Mouse (Mus musculus): ENCODE results near the gene Clec12a. TPM values are rescaled to one million over a fixed set of nuclear protein-coding genes. Genes with fewer than 3 reads are reported as not detected.
"Not testable (repeated sequence)": the region's sequence is repeated elsewhere in the genome, so short reads cannot be mapped to it uniquely, and the experiment has no call there.

Clec12a gene
- 1.4 and 1.8 TPM in 2 replicates for polyA plus RNA-seq (2015; fragmentation: Nextera tagmentation; extraction: Ambion mirVana)

DNA sequence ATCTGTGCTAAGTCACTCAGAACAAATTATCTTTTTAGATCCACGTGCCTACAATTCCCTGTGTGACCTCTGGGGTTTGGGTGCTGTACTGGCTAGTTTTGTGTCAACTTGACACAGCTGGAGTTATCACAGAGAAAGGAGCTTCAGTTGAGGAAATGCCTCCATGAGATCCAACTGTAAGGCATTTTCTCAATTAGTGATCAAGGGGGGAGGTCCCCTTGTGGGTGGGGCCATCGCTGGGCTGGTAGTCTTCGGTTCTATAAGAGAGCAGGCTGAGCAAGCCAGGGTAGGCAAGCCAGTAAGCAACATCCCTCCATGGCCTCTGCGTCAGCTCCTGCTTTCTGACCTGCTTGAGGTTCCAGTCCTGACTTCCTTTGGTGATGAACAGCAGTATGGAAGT is at the start of gene Clec12a:
Clec12a (plus strand) TSS at position 301 of the 400 bp plus-strand sequence.
- not testable (repeated sequence) for ATAC-seq (ENCODE audit: insufficient number of reproducible peaks, insufficient read depth, low FRiP score, low TSS enrichment, low read depth); H3K27ac ChIP-seq; H3K4me1 ChIP-seq; H3K9ac ChIP-seq; H3K4me3 ChIP-seq; H3K4me2 ChIP-seq; H3K27me3 ChIP-seq; H3K9me3 ChIP-seq; H3K36me3 ChIP-seq
- 78% methylated on average over 4 of the region's 4 CpGs for WGBS

DNA sequence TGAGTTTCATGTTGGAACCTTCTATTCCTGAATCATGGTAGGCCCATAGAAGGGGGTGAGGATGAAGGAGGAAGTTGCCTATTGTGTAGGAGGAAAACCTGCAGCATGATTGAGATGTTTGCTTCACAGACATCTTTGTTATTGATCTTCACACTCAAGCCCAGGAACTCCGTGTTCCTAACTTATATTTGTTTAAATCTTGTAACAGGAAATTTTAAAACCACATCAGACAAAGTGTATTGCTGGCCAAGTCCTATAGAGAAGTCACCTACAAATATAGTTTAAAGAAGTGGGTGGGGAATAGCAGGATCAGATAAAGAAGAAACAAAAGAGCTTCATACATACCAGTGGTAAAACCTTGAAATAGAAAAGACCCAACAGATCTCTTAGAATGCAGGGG is 38.3 kb upstream of the Clec12a start:
- Histone ChIP-seq H3K9me3 (no peaks in the 10 kb centered on the region), H3K27me3 (no peaks in the 10 kb centered on the region), H3K4me1 (no peaks in the 10 kb centered on the region), H3K4me3 (no peak overlapping the region), H3K36me3 (no peaks in the 10 kb centered on the region), H3K4me2 (no peak overlapping the region), H3K27ac (no peak overlapping the region), H3K9ac (no peak overlapping the region)
- WGBS: 64% methylated on average over 1 of the region's 1 CpGs
- ATAC-seq (ENCODE audit: insufficient number of reproducible peaks, insufficient read depth, low FRiP score, low TSS enrichment, low read depth): no peak

DNA sequence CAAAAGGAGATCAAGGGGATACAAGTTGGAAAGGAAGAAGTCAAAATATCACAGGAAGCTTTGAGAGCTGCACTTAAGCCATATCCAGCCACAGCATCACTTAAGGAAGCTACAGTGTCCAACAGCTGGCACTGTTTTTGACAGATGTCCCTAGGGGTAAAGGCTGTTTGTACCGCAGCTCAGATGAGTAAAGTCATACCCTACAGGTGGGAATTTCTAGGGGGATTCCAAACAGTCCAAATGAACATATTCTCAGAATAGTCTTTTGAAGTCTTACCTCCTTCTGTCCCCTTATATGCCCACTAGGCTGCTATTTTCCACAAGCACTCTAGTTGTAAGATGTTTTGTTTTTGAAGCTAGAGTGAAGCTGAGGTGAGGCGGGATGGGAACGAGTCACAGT is 30.0 kb upstream of the Clec12a start:
- Histone ChIP-seq H3K9ac (no peak overlapping the region), H3K4me1 (no peaks in the 10 kb centered on the region), H3K4me2 (no peak overlapping the region), H3K27me3 (no peaks in the 10 kb centered on the region), H3K36me3 (no peaks in the 10 kb centered on the region), H3K4me3 (no peak overlapping the region), H3K27ac (no peak overlapping the region), H3K9me3 (no peaks in the 10 kb centered on the region)
- no peak for ATAC-seq (ENCODE audit: insufficient number of reproducible peaks, insufficient read depth, low FRiP score, low TSS enrichment, low read depth)
- WGBS: 79% methylated on average over 3 of the region's 3 CpGs

DNA sequence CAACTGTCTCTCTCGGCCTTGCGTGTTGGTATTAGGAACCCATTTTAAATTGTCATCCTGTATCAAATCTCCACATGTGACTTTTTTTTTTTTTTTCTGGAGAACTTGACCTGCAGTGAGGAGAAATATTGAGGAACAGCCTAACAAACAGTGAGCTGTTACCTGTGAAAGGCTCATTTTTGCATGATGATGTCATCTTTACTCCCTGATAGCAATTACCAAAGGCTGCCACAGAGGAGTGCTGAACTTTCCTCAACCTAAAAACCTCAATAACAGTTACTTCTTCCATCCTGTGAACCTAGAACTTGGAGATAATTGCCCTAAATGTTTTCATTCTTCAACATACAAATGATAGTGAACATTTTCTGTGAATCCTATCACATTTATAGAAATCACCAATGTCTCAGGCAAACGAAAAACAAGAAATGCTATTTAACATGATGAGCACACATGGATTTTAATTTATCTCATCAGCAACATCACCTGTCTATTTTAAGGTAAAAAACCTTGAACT is 27.8 kb upstream of the Clec12a start:
- Histone ChIP-seq H3K4me1 (no peaks in the 10 kb centered on the region), H3K27ac (no peak overlapping the region), H3K9me3 (no peaks in the 10 kb centered on the region), H3K27me3 (no peaks in the 10 kb centered on the region), H3K36me3 (no peaks in the 10 kb centered on the region), H3K9ac (no peak overlapping the region), H3K4me3 (no peak overlapping the region), H3K4me2 (no peak overlapping the region)
- WGBS: 86% methylated on average over 3 of the region's 3 CpGs
- no peak for ATAC-seq (ENCODE audit: insufficient number of reproducible peaks, insufficient read depth, low FRiP score, low TSS enrichment, low read depth)

DNA sequence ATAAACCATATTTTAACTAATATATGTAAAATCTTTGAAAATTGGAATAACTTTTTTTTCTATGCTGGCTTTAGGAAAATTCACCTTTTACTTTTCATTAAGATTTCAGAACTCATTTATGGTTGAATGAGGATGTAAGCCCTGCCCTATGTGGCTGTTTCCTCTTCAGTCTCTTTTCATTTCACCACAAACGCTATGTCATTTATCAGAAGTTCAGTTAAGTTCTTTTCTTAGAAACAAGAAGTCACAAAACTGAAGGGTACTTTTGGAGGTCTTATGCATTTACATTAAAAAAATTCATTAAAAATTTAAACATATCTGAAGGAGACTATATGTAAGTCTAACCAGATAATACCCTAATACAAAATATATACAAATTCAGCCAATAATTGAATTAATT is 26.8 kb upstream of the Clec12a start:
- ATAC-seq (ENCODE audit: insufficient number of reproducible peaks, insufficient read depth, low FRiP score, low TSS enrichment, low read depth): no peak
- 80% methylated on average over 1 of the region's 1 CpGs for WGBS

DNA sequence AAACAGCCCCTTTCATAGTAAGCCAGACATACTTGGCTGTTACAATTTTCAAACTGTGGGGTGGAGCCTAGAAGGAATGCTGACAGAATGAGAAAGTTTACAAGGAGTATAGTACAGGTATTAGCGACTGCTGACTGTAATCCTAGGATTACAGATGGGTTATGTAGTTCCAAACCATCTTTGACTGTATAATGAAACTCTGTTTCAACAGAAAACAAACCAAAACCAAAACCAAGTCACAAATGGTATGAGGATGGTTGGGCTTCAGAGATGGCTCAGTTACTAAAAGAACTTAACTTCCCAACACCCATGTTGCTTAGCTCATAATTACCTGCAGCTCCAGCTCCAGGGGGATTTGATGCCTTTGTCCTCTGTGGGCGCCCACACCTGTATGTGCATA is 26.0 kb upstream of the Clec12a start:
- Histone ChIP-seq H3K4me3 (no peak overlapping the region), H3K9ac (no peak overlapping the region), H3K9me3 (no peaks in the 10 kb centered on the region), H3K4me2 (no peak overlapping the region), H3K4me1 (no peaks in the 10 kb centered on the region), H3K36me3 (no peaks in the 10 kb centered on the region), H3K27ac (no peak overlapping the region), H3K27me3 (no peaks in the 10 kb centered on the region)
- ATAC-seq (ENCODE audit: insufficient number of reproducible peaks, insufficient read depth, low FRiP score, low TSS enrichment, low read depth): no peak
- 69% methylated on average over 2 of the region's 2 CpGs for WGBS

More for the DNA sequence above, 26.8 kb upstream of the Clec12a start:
- H3K4me1 ChIP-seq: no peaks in the 10 kb centered on the region
- H3K27ac ChIP-seq: no peak overlapping the region
- no peaks in the 10 kb centered on the region for H3K9me3 ChIP-seq
- no peak overlapping the region for H3K9ac ChIP-seq
- H3K36me3 ChIP-seq: no peaks in the 10 kb centered on the region
- no peaks in the 10 kb centered on the region for H3K27me3 ChIP-seq
- H3K4me2 ChIP-seq: no peak overlapping the region
- H3K4me3 ChIP-seq: no peak overlapping the region

DNA sequence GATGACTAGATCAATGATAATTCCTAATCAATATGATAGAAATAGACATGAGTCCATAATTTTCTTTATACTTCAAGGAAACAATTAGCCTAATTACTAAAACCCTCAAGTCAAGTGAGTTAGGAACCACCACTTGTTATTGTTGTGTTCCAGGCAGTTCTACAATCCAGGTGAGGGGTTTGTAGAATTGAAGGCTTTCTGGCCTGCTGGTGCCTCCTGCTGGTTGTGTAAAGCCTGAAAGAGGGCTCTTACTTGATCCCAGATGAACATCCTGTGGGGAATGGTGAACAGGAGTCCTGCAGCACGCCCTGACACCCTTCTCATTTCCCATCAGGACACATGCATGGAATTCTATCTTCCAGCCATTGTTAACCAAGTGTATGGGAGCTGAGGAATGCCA is 24.1 kb upstream of the Clec12a start:
- Histone ChIP-seq H3K36me3 (no peaks in the 10 kb centered on the region), H3K4me1 (no peaks in the 10 kb centered on the region), H3K27ac (no peak overlapping the region), H3K4me3 (no peak overlapping the region), H3K9me3 (no peaks in the 10 kb centered on the region), H3K4me2 (no peak overlapping the region), H3K27me3 (no peaks in the 10 kb centered on the region), H3K9ac (no peak overlapping the region)
- ATAC-seq (ENCODE audit: insufficient number of reproducible peaks, insufficient read depth, low FRiP score, low TSS enrichment, low read depth): no peak
- WGBS: 50% methylated on average over 1 of the region's 1 CpGs

DNA sequence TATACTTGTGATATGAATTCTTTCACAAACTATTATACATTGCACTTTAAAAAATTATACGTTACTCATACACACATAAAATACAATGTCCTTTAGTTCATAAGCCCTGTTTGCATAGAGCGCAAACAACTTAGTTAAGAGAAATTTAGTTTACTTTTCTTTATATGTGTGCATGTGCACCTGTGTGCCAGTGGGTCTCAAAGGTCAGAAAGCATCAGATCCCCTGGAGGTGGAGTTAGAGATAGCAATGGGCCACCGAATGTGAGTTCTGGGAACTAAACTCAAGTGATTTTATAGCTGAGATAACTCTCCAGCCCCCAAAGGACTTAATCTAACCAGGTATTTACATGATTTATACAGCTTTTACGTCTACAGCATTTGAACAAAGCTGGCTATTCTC is 23.2 kb upstream of the Clec12a start:
- WGBS: 73% methylated on average over 4 of the region's 4 CpGs
- Histone ChIP-seq H3K27ac (no peak overlapping the region), H3K9me3 (no peaks in the 10 kb centered on the region), H3K4me3 (no peak overlapping the region), H3K4me2 (no peak overlapping the region), H3K36me3 (no peaks in the 10 kb centered on the region), H3K27me3 (no peaks in the 10 kb centered on the region), H3K4me1 (no peaks in the 10 kb centered on the region), H3K9ac (no peak overlapping the region)
- no peak for ATAC-seq (ENCODE audit: insufficient number of reproducible peaks, insufficient read depth, low FRiP score, low TSS enrichment, low read depth)

DNA sequence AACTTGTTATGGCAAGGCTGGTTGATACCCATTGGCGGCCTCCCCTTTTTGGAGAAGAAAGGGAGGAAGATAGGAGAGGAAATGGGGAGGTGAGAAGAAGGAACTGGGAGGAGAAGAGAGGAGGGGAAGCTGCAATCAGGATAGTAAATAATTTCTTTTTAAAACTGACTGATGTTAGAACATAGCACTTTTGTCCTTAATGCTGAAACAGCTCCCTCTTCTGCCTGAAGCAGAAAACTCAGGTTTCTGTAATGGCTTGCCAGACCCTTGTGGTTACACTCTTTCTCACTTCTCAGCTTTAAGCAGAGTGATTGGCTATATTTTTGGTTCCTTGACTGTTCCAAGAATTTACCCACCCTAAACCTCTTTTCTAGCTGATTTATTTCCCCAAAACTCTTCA is 16.5 kb upstream of the Clec12a start:
- 64% methylated on average over 1 of the region's 1 CpGs for WGBS
- no peaks in the 10 kb centered on the region for H3K4me1 ChIP-seq
- no peak overlapping the region for H3K9ac ChIP-seq

DNA sequence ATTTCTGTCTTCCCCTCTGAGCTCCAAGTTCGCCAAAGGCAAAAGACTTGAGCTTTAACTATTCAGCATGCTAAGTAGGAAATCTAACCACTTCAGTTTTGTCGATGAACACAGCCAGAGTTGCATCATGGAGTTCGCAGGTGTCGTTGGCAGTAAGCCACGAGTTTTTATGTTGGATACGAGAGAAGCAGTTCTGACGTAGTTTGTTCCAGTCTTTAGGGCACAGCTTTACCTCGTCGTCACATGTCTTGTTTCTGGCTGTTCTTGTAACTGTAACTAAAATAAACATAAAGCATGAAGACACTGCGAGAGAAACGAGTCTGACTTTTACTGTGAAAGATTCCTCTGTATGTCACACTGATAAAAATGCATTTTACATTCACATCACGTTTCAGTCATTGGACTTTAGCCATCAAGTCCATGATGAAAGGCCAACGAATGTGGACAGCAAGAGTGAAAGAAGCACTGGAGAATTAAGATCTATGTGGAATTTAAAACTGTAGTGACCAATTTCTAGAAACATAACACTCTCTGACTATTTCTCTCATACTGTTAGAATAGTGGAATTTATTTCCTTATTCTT is 15.8 kb upstream of the Clec12a start:
- H3K4me2 ChIP-seq: no peak overlapping the region
- no peak for ATAC-seq (ENCODE audit: insufficient number of reproducible peaks, insufficient read depth, low FRiP score, low TSS enrichment, low read depth)
- no peak overlapping the region for H3K4me3 ChIP-seq

More for the DNA sequence above, 16.5 kb upstream of the Clec12a start:
- no peak overlapping the region for H3K4me2 ChIP-seq
- no peak overlapping the region for H3K27ac ChIP-seq
- no peaks in the 10 kb centered on the region for H3K9me3 ChIP-seq
- H3K36me3 ChIP-seq: no peaks in the 10 kb centered on the region
- no peak overlapping the region for H3K4me3 ChIP-seq
- no peak for ATAC-seq (ENCODE audit: insufficient number of reproducible peaks, insufficient read depth, low FRiP score, low TSS enrichment, low read depth)
- no peaks in the 10 kb centered on the region for H3K27me3 ChIP-seq

DNA sequence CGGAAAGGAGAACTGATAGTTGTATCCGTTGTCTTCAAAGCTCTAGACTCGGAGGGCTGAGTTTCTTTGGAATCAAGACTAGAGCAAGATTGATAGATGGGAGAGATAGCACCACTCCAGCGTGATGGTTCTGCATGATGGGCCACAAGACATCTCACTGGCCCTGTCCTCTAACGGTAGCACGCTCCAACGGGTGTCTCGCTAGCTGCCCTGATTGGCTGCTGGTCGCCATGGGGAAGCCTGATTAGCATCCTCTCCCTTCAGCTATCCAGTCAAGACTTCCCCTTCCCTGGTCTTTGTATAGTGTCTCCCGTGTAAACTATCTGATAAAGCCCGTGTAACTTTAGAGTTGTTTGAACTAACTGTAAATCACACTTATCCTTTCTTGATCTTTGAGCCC is 10.9 kb upstream of the Clec12a start, which contains the start of gene 4922502D21Rik:
4922502D21Rik (minus strand) TSS at position 187 of the 400 bp plus-strand sequence.
- H3K36me3 ChIP-seq: no peaks in the 10 kb centered on the region
- WGBS: 59% methylated on average over 11 of the region's 11 CpGs
- H3K9ac ChIP-seq: no peak within 1 kb of the TSS
- no peak within 1 kb of the TSS for H3K4me2 ChIP-seq
- H3K4me1 ChIP-seq: no peaks in the 10 kb centered on the region
- no peaks in the 10 kb centered on the region for H3K9me3 ChIP-seq
- no peaks in the 10 kb centered on the region for H3K27me3 ChIP-seq
- ATAC-seq (ENCODE audit: insufficient number of reproducible peaks, insufficient read depth, low FRiP score, low TSS enrichment, low read depth): no peak
- H3K4me3 ChIP-seq: no peak within 1 kb of the TSS
- H3K27ac ChIP-seq: no peak within 1 kb of the TSS

More for the DNA sequence above, 15.8 kb upstream of the Clec12a start:
- Histone ChIP-seq H3K27ac (no peak overlapping the region), H3K4me1 (no peaks in the 10 kb centered on the region), H3K27me3 (no peaks in the 10 kb centered on the region), H3K9me3 (no peaks in the 10 kb centered on the region), H3K36me3 (no peaks in the 10 kb centered on the region), H3K9ac (no peak overlapping the region)
- 66% methylated on average over 13 of the region's 13 CpGs for WGBS

DNA sequence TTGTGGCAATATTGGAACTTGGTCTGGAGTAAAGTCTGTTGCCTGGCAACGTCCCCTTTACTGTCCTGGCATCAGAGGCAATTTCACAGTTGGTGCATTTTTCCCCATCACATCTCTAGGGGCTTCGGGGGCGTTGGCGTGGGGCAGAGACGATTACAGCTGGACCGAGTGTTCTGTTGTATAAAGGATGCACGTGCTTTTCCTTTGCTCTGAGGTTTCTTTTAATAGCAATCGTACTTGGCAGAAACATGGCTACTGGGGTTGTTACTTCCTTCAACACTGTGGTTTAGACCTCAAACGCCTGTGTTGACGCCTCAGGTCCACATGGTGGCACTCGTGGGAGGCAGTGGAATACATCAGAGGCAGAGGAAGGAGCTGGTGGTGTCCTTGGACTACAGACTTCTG is 8.8 kb upstream of the Clec12a start:
- no peaks in the 10 kb centered on the region for H3K27me3 ChIP-seq
- no peak overlapping the region for H3K9ac ChIP-seq
- no peaks in the 10 kb centered on the region for H3K4me1 ChIP-seq
- H3K36me3 ChIP-seq: no peaks in the 10 kb centered on the region
- H3K4me3 ChIP-seq: no peak overlapping the region
- H3K4me2 ChIP-seq: no peak overlapping the region
- H3K9me3 ChIP-seq: no peaks in the 10 kb centered on the region
- no peak for ATAC-seq (ENCODE audit: insufficient number of reproducible peaks, insufficient read depth, low FRiP score, low TSS enrichment, low read depth)
- WGBS: 34% methylated on average over 11 of the region's 11 CpGs
- no peak overlapping the region for H3K27ac ChIP-seq
